Mouse (Mus musculus): ENCODE measurements around the gene Nr1i2.

DNA sequence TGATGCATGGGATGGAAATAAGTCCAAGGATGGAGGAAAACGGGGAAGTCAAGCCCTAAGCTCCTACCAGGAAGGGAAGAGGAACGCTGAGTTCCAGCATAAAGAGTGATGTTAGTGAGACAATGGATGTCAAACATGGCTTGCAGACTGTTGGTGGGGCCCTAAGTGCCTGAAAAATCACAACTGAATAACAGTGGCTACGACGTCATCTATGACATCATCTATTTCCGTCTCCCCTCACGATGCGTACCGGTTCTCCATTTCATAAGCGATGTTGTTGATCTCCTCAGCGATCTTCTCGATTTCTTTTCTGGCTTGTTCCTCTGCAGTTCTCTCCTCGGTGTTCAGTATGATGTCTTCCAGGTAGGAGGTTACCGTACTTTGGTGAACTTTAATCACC lies 7.7 kb upstream of the Nr1i2 start:
- TF ChIP-seq POLR2A (IDR thresholded peaks at IDR 0.05; ENCODE audit: borderline replicate concordance, extremely low read depth, insufficient read depth, insufficient read length, poor library complexity, severe bottlenecking) (no peak), CTCF (IDR thresholded peaks at IDR 0.05; ENCODE audit: borderline replicate concordance, extremely low read depth, insufficient read depth, insufficient read length) (no peak)

Measured in brain, embryonic 14.5 days (tissue).